Mouse (Mus musculus) forebrain, postnatal 0 days (tissue): ENCODE data around the gene Gm5105. TPM values are rescaled to one million over a fixed set of nuclear protein-coding genes. Genes with fewer than 3 reads are reported as not detected.

Experiments used
- ATAC-seq: fragments of 200-750 bp; cut with Nextera tagmentation; 2 replicates; pipeline ENCODE4 v1.8.0; 2017; ENCODE audit warnings: mild to moderate bottlenecking, moderate library complexity
- DNase-seq: peaks from one replicate; pipeline ENCODE4 v3.0.0-alpha.2; 2015
- H3K27ac ChIP-seq: fragments of 300-500 bp; sonication (generic); 2 replicates; pipeline ENCODE4 v1.5.1; 2014; ENCODE audit warnings: low read depth, mild to moderate bottlenecking, antibody characterized with exemption, low read length, moderate library complexity, mixed read lengths
- H3K27me3 ChIP-seq: fragments of 300-500 bp; sonication (generic); 2 replicates; pipeline ENCODE4 v1.6.1; 2014; ENCODE audit warnings: mild to moderate bottlenecking, low read length, mixed read lengths; ENCODE audit not compliant: insufficient read depth
- H3K36me3 ChIP-seq: fragments of 300-500 bp; sonication (generic); 2 replicates; pipeline ENCODE4 v1.6.1; 2014; ENCODE audit warnings: mild to moderate bottlenecking, moderate library complexity; ENCODE audit not compliant: insufficient read depth
- H3K4me1 ChIP-seq: fragments of 300-500 bp; sonication (generic); 2 replicates; pipeline ENCODE4 v1.6.1; 2014; ENCODE audit warnings: antibody characterized with exemption; ENCODE audit not compliant: insufficient read depth
- H3K4me2 ChIP-seq: fragments of 300-500 bp; sonication (generic); 2 replicates; pipeline ENCODE4 v1.6.1; 2014; ENCODE audit warnings: low read depth, mild to moderate bottlenecking, moderate library complexity
- H3K4me3 ChIP-seq: fragments of 300-500 bp; sonication (generic); 2 replicates; pipeline ENCODE4 v1.5.1; 2014; ENCODE audit warnings: low read depth, low read length, mixed read lengths
- H3K9ac ChIP-seq: fragments of 300-500 bp; sonication (generic); 2 replicates; pipeline ENCODE4 v1.6.1; 2014; ENCODE audit warnings: mild to moderate bottlenecking
- H3K9me3 ChIP-seq: fragments of 300-500 bp; sonication (generic); 2 replicates; pipeline ENCODE4 v1.6.1; 2016; ENCODE audit warnings: low read length
- CTCF ChIP-seq: sonication (generic); IDR thresholded peaks from 2 replicates; pipeline ENCODE4 v1.5.1; 2016; ENCODE audit warnings: antibody characterized with exemption, control low read depth, low read depth
- WGBS: fragments of 180-500 bp; shearing (Covaris S2); extraction: QIAGEN DNeasy Blood & Tissue Kit; methylation state at CpG from one replicate; pipeline ENCODE4 v1.1.7; 2014; 5-methylcytosine and 5-hydroxymethylcytosine counted together
- polyA plus RNA-seq: library from polyadenylated mRNA; unstranded; fragments of >200 nt; fragmentation: Nextera tagmentation; extraction: Ambion mirVana; gene quantifications from 2 replicates; pipeline ENCODE4 v1.2.1, GENCODE M21; 2015
- total RNA-seq: library from RNA; depleted of rRNA; stranded (reverse); fragments of >200 nt; gene quantifications from 2 replicates; pipeline ENCODE4 v1.2.3, GENCODE M21; 2014

Gm5105 gene
- total and polyA plus RNA-seq, 2 experiments from 2014 or later: 0.15 to 0.38 TPM

DNA sequence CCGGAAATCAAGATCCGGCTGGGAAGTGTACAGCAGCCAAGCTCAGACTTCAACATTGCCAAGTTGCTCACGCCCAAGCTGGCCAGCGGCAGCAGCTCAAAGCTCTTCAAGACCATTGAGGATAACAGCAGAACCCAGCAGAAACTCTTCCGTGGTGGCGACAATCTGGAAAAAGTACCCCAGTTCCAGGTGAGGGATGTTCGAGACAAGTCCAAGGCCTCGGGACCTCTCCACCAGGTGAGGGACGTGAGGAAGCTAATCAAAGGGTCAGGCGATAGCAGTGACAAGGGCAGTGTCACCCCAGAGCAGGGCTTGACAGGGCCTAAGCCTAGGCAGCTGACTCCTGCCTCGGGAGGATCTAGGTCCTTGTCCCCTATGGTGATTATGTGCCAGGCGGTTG is 915 bp upstream of the Gm5105 start:
- WGBS: 94% methylated on average over 12 of the region's 12 CpGs
- no peaks in the 10 kb centered on the region for H3K27me3 ChIP-seq
- no peaks in the 10 kb centered on the region for H3K9me3 ChIP-seq
- H3K27ac ChIP-seq: no peak overlapping the region
- H3K4me2 ChIP-seq: no peak overlapping the region
- H3K9ac ChIP-seq: no peak overlapping the region
- peaks cover 17% of the 10 kb centered on the region for H3K4me1 ChIP-seq
- no peak for TF ChIP-seq CTCF
- no peak overlapping the region for H3K4me3 ChIP-seq
- DNase-seq (no peak), ATAC-seq (no peak)
- H3K36me3 ChIP-seq: no peaks in the 10 kb centered on the region

DNA sequence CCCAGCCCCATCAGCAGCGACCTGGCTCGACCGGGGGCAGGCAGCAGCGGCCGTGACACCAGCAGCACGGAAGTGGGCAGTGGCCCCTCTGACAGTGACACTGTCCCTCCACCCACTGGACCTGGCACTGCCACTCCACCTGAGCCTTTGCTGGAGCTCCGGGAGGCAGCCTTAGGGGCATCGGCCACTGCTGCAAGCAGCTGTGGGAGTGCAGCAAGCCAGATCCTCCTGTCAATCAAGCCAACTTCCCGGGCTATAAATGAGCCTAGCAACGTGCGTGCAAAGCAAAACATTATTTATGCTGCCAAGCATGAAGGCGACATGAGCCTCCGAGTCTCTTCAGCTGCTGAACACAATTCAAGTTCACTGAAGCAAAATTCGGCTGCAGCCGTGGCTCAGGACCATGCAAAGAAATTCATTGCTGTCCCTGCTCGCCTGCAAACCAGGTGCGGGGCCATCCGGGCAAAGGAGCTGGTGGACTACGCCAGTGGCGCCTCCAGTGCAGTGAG is 786 bp downstream of the Gm5105 start:
- no peak overlapping the region for H3K9ac ChIP-seq
- TF ChIP-seq CTCF: no peak
- no peaks in the 10 kb centered on the region for H3K27me3 ChIP-seq
- H3K9me3 ChIP-seq: no peaks in the 10 kb centered on the region
- H3K4me2 ChIP-seq: 0 out of 2 replicates have a peak overlapping the region, but pooled peaks have one; percentile 3
- WGBS: 49% methylated on average over 20 of the region's 20 CpGs
- peaks cover 17% of the 10 kb centered on the region for H3K4me1 ChIP-seq
- H3K4me3 ChIP-seq: no peak overlapping the region
- DNase-seq: peak; percentile 56
- peak; percentile 60 for ATAC-seq
- H3K27ac ChIP-seq: peak overlapping the region; percentile 54; the same call in 1 of the 2 replicates
- H3K36me3 ChIP-seq: no peaks in the 10 kb centered on the region

DNA sequence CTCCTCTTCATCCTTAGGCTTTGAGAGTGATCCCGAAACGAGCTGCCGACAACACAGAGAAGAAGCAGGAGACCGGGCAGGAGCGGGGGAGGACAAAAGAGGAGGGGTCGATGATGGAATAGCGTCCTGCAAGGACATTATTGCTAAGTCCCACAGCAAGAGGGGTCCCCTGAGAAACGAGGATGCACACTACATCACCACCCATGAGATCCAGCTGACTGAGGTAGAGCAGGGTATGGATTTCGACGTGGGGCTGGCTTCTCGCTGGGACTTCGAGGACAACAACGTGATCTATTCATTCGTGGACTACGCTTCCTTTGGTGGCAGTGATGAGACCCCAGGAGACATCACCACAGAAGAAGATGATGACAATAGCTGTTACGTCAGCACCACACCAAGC is 1.3 kb downstream of the Gm5105 start:
- DNase-seq (no peak), ATAC-seq (no peak)
- 81% methylated on average over 16 of the region's 16 CpGs for WGBS
- Histone ChIP-seq H3K4me2 (no peak overlapping the region), H3K4me3 (no peak overlapping the region), H3K4me1 (peaks cover 17% of the 10 kb centered on the region), H3K9me3 (no peaks in the 10 kb centered on the region), H3K27me3 (no peaks in the 10 kb centered on the region), H3K9ac (no peak overlapping the region), H3K36me3 (no peaks in the 10 kb centered on the region), H3K27ac (no peak overlapping the region)
- TF ChIP-seq CTCF: no peak

DNA sequence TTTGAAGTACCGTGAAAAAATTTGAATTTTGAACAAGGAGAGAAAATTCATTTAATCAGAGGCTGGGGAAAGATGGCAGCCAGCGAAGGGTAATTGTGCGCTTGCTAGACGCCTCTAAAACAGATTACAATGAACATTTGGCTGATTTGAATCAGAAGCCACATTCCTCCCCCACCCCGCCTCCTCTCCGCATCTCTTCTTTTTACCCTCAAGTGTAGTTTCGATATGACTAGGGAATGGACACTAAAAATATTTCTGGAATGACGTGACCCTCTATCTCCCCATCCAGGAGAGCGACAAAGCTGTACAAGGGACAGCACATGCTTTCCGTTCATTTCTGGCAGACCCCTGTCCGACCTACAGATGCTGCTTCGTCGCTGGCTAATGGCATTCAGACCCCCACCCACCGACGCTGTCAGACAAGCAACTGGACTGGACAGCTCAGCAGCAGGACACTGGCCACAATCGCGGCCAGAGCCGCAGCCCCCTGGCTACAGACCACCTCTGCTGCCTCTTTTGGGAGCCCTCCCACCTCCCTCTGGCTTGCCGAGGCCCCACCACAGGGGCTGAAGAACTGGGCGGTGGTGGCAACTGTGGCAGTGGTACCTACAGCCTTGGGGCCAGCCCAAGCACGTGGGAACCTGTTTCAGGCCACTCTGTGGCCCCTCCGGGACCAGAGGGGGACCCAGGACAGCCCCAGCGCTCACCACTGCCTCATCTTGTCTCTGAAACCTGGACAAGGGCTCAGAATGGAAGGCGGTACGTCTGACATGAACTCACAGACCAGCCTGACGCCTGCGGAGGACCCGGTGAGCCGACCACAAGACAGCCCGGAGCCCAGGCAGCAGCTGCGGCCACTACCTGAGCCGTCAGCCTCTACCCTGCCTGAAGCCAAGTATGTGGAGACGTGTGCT is 2.2 kb downstream of the Gm5105 start, which contains the start of gene 1110002E22Rik:
1110002E22Rik (plus strand) TSS at position 321 of the 914 bp plus-strand sequence.
- peak; percentile 73 for DNase-seq
- Histone ChIP-seq H3K9ac (no peak within 1 kb of the TSS), H3K9me3 (no peaks in the 10 kb centered on the region), H3K4me2 (no peak within 1 kb of the TSS), H3K4me3 (no peak within 1 kb of the TSS), H3K36me3 (no peaks in the 10 kb centered on the region), H3K27ac (peak within 1 kb of the TSS; percentile 69), H3K27me3 (no peaks in the 10 kb centered on the region), H3K4me1 (peaks cover 12% of the 10 kb centered on the region)
- peak; percentile 62 for ATAC-seq
- no peak for TF ChIP-seq CTCF
- 65% methylated on average over 33 of the region's 33 CpGs for WGBS

DNA sequence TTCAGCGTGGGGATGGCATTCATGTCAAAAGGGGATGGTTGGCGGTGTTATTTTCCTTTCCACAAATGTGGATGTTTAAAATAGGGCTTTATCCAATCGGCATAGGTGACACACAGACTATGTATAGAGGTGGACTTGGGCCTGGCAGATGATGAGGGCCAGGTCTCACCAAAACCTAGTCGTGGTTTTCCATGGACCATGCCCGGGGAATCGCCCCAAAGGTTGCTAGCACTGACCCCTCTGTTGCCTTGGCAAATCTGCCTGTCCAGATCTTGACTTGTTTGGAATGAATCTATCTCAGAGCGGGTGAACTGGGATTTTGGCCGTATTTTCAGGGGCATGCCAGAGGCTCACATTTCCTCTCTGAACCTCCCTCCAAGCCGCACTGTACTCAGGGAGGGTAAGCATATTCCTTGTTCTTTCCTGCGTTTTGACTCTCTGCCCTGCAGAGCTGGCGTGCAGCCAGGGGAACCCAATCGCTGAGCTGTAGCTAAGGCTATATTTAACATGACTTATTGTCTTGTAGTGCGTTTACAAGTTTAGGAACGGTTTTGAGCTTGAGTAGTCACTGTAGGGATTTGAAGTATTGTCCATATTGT is 3.4 kb downstream of the Gm5105 start:
- no peaks in the 10 kb centered on the region for H3K27me3 ChIP-seq
- H3K4me3 ChIP-seq: no peak overlapping the region
- peak; percentile 49; the same call in 1 of the 2 replicates for ATAC-seq
- H3K36me3 ChIP-seq: no peaks in the 10 kb centered on the region
- no peak overlapping the region for H3K9ac ChIP-seq
- 50% methylated on average over 14 of the region's 14 CpGs for WGBS
- H3K27ac ChIP-seq: no peak overlapping the region
- peaks cover 12% of the 10 kb centered on the region for H3K4me1 ChIP-seq
- peak; percentile 53 for DNase-seq
- H3K9me3 ChIP-seq: no peaks in the 10 kb centered on the region
- H3K4me2 ChIP-seq: no peak overlapping the region
- TF ChIP-seq CTCF: no peak

DNA sequence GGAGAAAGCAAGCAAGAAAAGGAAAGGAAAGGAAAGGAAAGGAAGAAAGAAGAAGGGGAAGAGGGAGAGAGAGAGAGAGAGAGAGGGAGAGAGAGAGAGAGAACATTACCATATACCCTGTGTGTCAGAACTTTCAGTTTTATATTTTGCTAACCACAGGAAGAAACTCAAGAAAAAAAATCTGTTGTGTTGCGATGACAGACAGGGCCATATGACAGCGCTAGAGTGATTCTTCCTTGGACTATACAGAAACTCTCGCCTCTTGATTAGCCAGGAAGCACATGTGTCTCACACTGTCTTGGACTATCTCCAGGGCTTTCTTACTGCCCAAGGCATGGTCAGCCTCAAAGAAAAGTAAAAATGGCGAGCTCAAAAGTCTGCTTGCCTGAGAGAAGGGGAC is 4.5 kb downstream of the Gm5105 start:
- Histone ChIP-seq H3K4me1 (peaks cover 12% of the 10 kb centered on the region), H3K9ac (no peak overlapping the region), H3K9me3 (no peaks in the 10 kb centered on the region), H3K4me2 (no peak overlapping the region), H3K4me3 (no peak overlapping the region), H3K27ac (no peak overlapping the region), H3K27me3 (no peaks in the 10 kb centered on the region), H3K36me3 (no peaks in the 10 kb centered on the region)
- TF ChIP-seq CTCF: no peak
- WGBS: 65% methylated on average over 4 of the region's 4 CpGs
- no peak for DNase-seq
- ATAC-seq: no peak
